Mouse (Mus musculus) layer of hippocampus, postnatal 25 days (tissue): ENCODE measurements around the gene Vmn1r127. TPM values are rescaled to one million over a fixed set of nuclear protein-coding genes. Genes with fewer than 3 reads are reported as not detected.
"Not testable (repeated sequence)": the region's sequence is repeated elsewhere in the genome, so short reads cannot be mapped to it uniquely, and the experiment has no call there.

Experiments
- DNase-seq, 2 experiments: peaks; one replicate each; pipeline ENCODE4 v3.0.0; 2022; ENCODE audit warnings: mixed read lengths in 2 of 2, low spot score in 1 of 2; ENCODE audit errors: extremely low spot score in 1 of 2
- total RNA-seq, 2 experiments: library from RNA; stranded (reverse); gene quantifications; 2 replicates each; pipeline ENCODE4 v1.2.3; 2021

Vmn1r127 gene
- total RNA-seq: not detected

DNA sequence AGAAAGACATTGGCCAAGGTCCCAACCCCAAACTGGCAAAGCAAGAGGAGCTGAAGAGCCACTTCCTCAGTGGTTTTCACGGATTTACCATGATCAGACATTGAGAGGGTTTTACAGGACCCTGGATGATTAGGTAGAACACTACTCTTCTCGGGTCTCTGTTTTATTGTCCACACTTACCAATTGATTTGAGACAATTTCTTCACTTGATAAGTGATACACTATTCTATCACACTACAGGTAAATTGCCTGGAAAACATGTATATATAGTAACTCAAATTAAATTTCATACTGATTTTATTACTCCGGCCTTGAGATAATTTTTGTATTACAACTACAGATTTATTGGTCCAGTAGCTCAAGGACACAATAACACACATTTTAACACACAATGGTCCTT, at the start of gene Vmn1r127:
TSS of gene Vmn1r127 (minus strand) at position 101 of the 400 bp plus-strand sequence.
- DNase-seq: not testable (repeated sequence)

- not testable (repeated sequence) for DNase-seq
Measured at GRCm38 (mm10) chr7:21361191-21361590, 41.5 kb upstream of the Vmn1r127 start, which contains the start of gene Vmn1r129. Vmn1r129 (minus strand) TSS chr7:21361291.

DNA sequence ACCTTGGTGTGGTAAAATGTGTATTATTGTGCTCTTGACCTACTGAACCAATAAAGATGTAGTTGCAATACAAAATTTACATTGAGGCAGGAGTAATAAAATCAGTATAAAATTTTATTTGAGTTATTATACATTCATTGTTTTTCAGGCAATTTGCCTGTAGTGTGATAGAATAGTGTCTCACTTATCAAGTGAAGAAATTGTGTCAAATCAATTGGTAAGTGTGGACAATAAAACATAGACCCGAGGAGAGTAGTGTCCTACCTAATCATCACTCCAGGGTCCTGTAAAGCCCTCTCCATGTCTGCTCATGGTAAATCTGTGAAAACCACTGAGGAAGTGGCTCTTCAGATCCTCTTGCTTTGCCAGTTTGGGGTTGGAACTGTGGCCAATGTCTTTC, 29.4 kb upstream of the Vmn1r127 start, which contains the start of gene Vmn1r128:
TSS of gene Vmn1r128 (plus strand) at position 301 of the 400 bp plus-strand sequence.
- not testable (repeated sequence) for DNase-seq

DNA sequence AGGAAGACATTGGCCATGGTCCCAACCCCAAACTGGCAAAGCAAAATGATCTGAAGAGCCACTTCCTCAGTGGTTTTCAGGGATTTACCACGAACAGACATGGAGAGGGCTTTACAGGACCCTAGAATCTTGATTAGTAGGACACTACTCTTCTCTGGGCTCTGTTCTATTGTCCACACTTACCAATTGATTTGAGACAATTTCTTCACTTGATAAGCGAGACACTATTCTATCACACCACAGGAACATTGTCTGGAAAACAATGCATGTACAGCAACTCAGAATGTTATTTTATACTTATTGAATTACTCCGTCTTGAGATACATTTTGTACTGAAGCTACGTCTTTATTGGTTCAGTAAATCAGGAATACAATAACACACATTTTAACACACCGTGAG, 18.3 kb downstream of the Vmn1r127 start, which contains the start of gene Vmn1r126:
TSS of gene Vmn1r126 (minus strand) at position 101 of the 400 bp plus-strand sequence.
- DNase-seq: not testable (repeated sequence)

GRCm38 (mm10) chr7:21271879-21272278, 47.8 kb downstream of the Vmn1r127 start, which contains the start of gene Vmn1r125:
Vmn1r125 (plus strand) TSS chr7:21272179.
- DNase-seq: not testable (repeated sequence)

Other genes starting within 250 kb of the Vmn1r127 start
- not detected for gene Vmn1r121, start 221.3 kb downstream of the Vmn1r127 start, total RNA-seq
- not detected for gene Vmn1r122, start 185.7 kb downstream of the Vmn1r127 start, total RNA-seq
- gene Vmn1r123, start 157.7 kb downstream of the Vmn1r127 start, total RNA-seq: not detected
- gene Gm5157, start 129.4 kb downstream of the Vmn1r127 start, total RNA-seq: not detected
- gene Vmn1r124, start 59.2 kb downstream of the Vmn1r127 start, total RNA-seq: not detected
- gene Vmn1r125, start 47.7 kb downstream of the Vmn1r127 start, total RNA-seq: not detected
- gene Vmn1r126, start 18.4 kb downstream of the Vmn1r127 start, total RNA-seq: not detected
- not detected for gene Vmn1r128, start 29.5 kb upstream of the Vmn1r127 start, total RNA-seq
- gene Vmn1r129, start 41.4 kb upstream of the Vmn1r127 start, total RNA-seq: not detected
- gene Gm6882, start 112.9 kb upstream of the Vmn1r127 start, total RNA-seq: not detected
- gene Vmn1r130, start 191.9 kb upstream of the Vmn1r127 start, total RNA-seq: not detected
- not detected for gene Vmn1r131, start 226.2 kb upstream of the Vmn1r127 start, total RNA-seq